Comparison of ENCODE assay signal across 11 mouse cellular contexts in genomic region chr10:9672751-9673150, GRCm38 (mm10). TPM values are rescaled to one million over a fixed set of nuclear protein-coding genes. Genes with fewer than 3 reads are reported as not detected.
DNase-seq lines count a peak whose midpoint lies in the region; ATAC-seq and TF ChIP-seq lines count a peak whose summit lies in the region.
"Had no signal": no experiment of that assay in that cellular context is flagged by ENCODE, and none has a peak within 500 bp of the region (broad histone marks: within the 10 kb centered on the region; RNA-seq: fewer than 3 reads in every experiment).

No protein-coding gene starts in this region.

- no peak for TF ChIP-seq EP300 in heart, adult 2 months (IDR thresholded peaks at IDR 0.05; ENCODE audit: insufficient read depth, low read depth, low read length)

- H3K27me3 ChIP-seq in heart, embryonic 12.5 days (replicated peaks): 0 out of 2 replicates have a peak, but pooled peaks cover 3% of the 10 kb centered on the region
- H3K27me3 ChIP-seq in heart, adult 2 months (ENCODE audit: control insufficient read depth, insufficient read depth, low read length): no peaks in the 10 kb centered on the region
- H3K27me3 ChIP-seq in embryonic facial prominence, embryonic 13.5 days: peaks cover 7% of the 10 kb centered on the region; the same call in 1 of the 2 replicates
- H3K27me3 ChIP-seq in hindbrain, embryonic 13.5 days: peaks cover 20% of the 10 kb centered on the region
- H3K27me3 ChIP-seq in midbrain, embryonic 14.5 days (ENCODE audit: control insufficient read depth, insufficient read depth, low read length): no peaks in the 10 kb centered on the region

- H3K9ac ChIP-seq in heart, embryonic 12.5 days: no peak overlapping the region
- no peak overlapping the region for H3K9ac ChIP-seq in heart, adult 2 months (ENCODE audit: low read depth, low read length)
- no peak overlapping the region for H3K9ac ChIP-seq in embryonic facial prominence, embryonic 13.5 days
- peak overlapping the region; percentile 46; the same call in 1 of the 2 replicates for H3K9ac ChIP-seq in hindbrain, embryonic 13.5 days
- H3K9ac ChIP-seq in midbrain, embryonic 14.5 days (replicated peaks; ENCODE audit: low read length): no peak overlapping the region

- H3K4me1 ChIP-seq in heart, embryonic 12.5 days (replicated peaks): peaks cover under 1% of the 10 kb centered on the region; the same call in 1 of the 2 replicates
- H3K4me1 ChIP-seq in heart, adult 2 months (ENCODE audit: control insufficient read depth, insufficient read depth, low read length): no peaks in the 10 kb centered on the region; the same call in 1 of the 2 replicates
- peaks cover 33% of the 10 kb centered on the region for H3K4me1 ChIP-seq in embryonic facial prominence, embryonic 13.5 days
- peaks cover 35% of the 10 kb centered on the region for H3K4me1 ChIP-seq in hindbrain, embryonic 13.5 days (replicated peaks)
- H3K4me1 ChIP-seq in midbrain, embryonic 14.5 days (ENCODE audit: control insufficient read depth, insufficient read depth, low read length): peaks cover 27% of the 10 kb centered on the region

- 83% methylated on average over 5 of the region's 5 CpGs for WGBS in heart, embryonic 12.5 days
- 94% methylated on average over 5 of the region's 5 CpGs for WGBS in heart, adult 2 months
- 87% methylated on average over 5 of the region's 5 CpGs for WGBS in embryonic facial prominence, embryonic 13.5 days
- WGBS in hindbrain, embryonic 13.5 days: 91% methylated on average over 5 of the region's 5 CpGs
- 83% methylated on average over 5 of the region's 5 CpGs for WGBS in midbrain, embryonic 14.5 days

- no peaks in the 10 kb centered on the region for H3K79me2 ChIP-seq in heart, adult 2 months (replicated peaks; ENCODE audit: control insufficient read depth, insufficient read depth, low read length)

- no peak for TF ChIP-seq CTCF in heart, adult 2 months (IDR thresholded peaks at IDR 0.05)

- no peak for TF ChIP-seq POLR2A in heart, adult 2 months (IDR thresholded peaks at IDR 0.05; ENCODE audit: insufficient read depth, low read depth, low read length)

- ATAC-seq in heart, embryonic 12.5 days (ENCODE audit: insufficient number of reproducible peaks, low FRiP score): no peak
- no peak for ATAC-seq in embryonic facial prominence, embryonic 13.5 days (ENCODE audit: insufficient number of reproducible peaks, insufficient read depth, low FRiP score, low TSS enrichment, low read depth)
- ATAC-seq in hindbrain, embryonic 13.5 days (ENCODE audit: low FRiP score): no peak
- no peak for ATAC-seq in midbrain, embryonic 14.5 days (ENCODE audit: low FRiP score, low TSS enrichment)

- H3K4me3 ChIP-seq in heart, embryonic 12.5 days: no peak overlapping the region
- no peak overlapping the region for H3K4me3 ChIP-seq in heart, adult 2 months
- H3K4me3 ChIP-seq in embryonic facial prominence, embryonic 13.5 days: peak overlapping the region; percentile 80
- H3K4me3 ChIP-seq in hindbrain, embryonic 13.5 days: peak overlapping the region; percentile 73
- H3K4me3 ChIP-seq in midbrain, embryonic 14.5 days (replicated peaks; ENCODE audit: low read depth, low read length): peak overlapping the region; percentile 70

- H3K4me2 ChIP-seq in heart, embryonic 12.5 days: peak overlapping the region; percentile 97; the same call in 1 of the 2 replicates
- peak overlapping the region; percentile 96 for H3K4me2 ChIP-seq in embryonic facial prominence, embryonic 13.5 days
- peak overlapping the region; percentile 94 for H3K4me2 ChIP-seq in hindbrain, embryonic 13.5 days
- peak overlapping the region; percentile 92 for H3K4me2 ChIP-seq in midbrain, embryonic 14.5 days (ENCODE audit: low read length)

- DNase-seq in heart, adult 2 months: no peak
- DNase-seq in midbrain, embryonic 14.5 days: no peak
- DNase-seq in kidney, postnatal 25 days: no peak
- no peak for DNase-seq in layer of hippocampus, adult 9-11 months
- DNase-seq in embryo, embryonic 10.5 days (ENCODE audit: low spot score): no peak
- DNase-seq: kidney, adult 11 months had no signal

- intact Hi-C loops in heart, adult 2 months (cut with DNase I): loop anchor here (10.0 kb wide), 1 partner anchor 308 kb away; no protein-coding TSS in a partner anchor

- no peak overlapping the region for H3K27ac ChIP-seq in heart, embryonic 12.5 days (ENCODE audit: poor library complexity, severe bottlenecking)
- no peak overlapping the region for H3K27ac ChIP-seq in heart, adult 2 months
- no peak overlapping the region for H3K27ac ChIP-seq in embryonic facial prominence, embryonic 13.5 days
- H3K27ac ChIP-seq in hindbrain, embryonic 13.5 days: no peak overlapping the region
- no peak overlapping the region for H3K27ac ChIP-seq in midbrain, embryonic 14.5 days (replicated peaks; ENCODE audit: low read depth, low read length)

- no peaks in the 10 kb centered on the region for H3K36me3 ChIP-seq in heart, embryonic 12.5 days
- no peaks in the 10 kb centered on the region; the same call in 1 of the 2 replicates for H3K36me3 ChIP-seq in heart, adult 2 months (ENCODE audit: control insufficient read depth, insufficient read depth, low read length)
- no peaks in the 10 kb centered on the region for H3K36me3 ChIP-seq in embryonic facial prominence, embryonic 13.5 days
- H3K36me3 ChIP-seq in hindbrain, embryonic 13.5 days: no peaks in the 10 kb centered on the region
- H3K36me3 ChIP-seq in midbrain, embryonic 14.5 days (ENCODE audit: control insufficient read depth, insufficient read depth, low read length): no peaks in the 10 kb centered on the region

- no peaks in the 10 kb centered on the region for H3K9me3 ChIP-seq in heart, embryonic 12.5 days (replicated peaks)
- H3K9me3 ChIP-seq in embryonic facial prominence, embryonic 13.5 days: no peaks in the 10 kb centered on the region
- H3K9me3 ChIP-seq in hindbrain, embryonic 13.5 days: no peaks in the 10 kb centered on the region
- H3K9me3 ChIP-seq in midbrain, embryonic 14.5 days (ENCODE audit: control insufficient read depth, low read length): no peaks in the 10 kb centered on the region

RNA-seq across cellular contexts. Expression of gene Samd5, which starts 2.3 kb away (rescaled TPM):
- 2.4 and 2.8 TPM in 2 replicates for polyA plus RNA-seq in heart, embryonic 12.5 days (2016; fragmentation: Nextera tagmentation; extraction: Ambion mirVana)
- 1 to 10 TPM; 3.0 to 3.8 TPM for total RNA-seq in heart, adult 2 months (2021)
- 1.2 and 1.7 TPM in 2 replicates for polyA plus RNA-seq in heart, adult 2 months (2012; rRNA removed)
- 13.8 and 15.2 TPM in 2 replicates for polyA plus RNA-seq in embryonic facial prominence, embryonic 13.5 days (2015; fragmentation: Nextera tagmentation; extraction: Ambion mirVana)
- polyA plus RNA-seq in hindbrain, embryonic 13.5 days (2015; fragmentation: Nextera tagmentation; extraction: Ambion mirVana): 4.9 and 6.8 TPM in 2 replicates
- 9.1 and 9.3 TPM in 2 replicates for polyA plus RNA-seq in midbrain, embryonic 14.5 days (2014; fragmentation: Nextera tagmentation; extraction: Ambion mirVana)
- total RNA-seq: megakaryocyte, adult 5-6 weeks; MEL had no signal

Comparison
In these comparisons a context has a peak if more than half of its experiments do, and no peak if none do; other contexts are left out.
1. H3K4me3 ChIP-seq: peak in embryonic facial prominence, embryonic 13.5 days (single experiment), hindbrain, embryonic 13.5 days (single experiment) and midbrain, embryonic 14.5 days (single experiment); none in heart, embryonic 12.5 days (single experiment) and heart, adult 2 months (single experiment).
2. Peak in every context shown above with its lines, with median percentiles within 50 percentile points of each other: H3K4me2 ChIP-seq.